Mouse (Mus musculus) layer of hippocampus, adult 8-10 months (tissue): ENCODE results near the gene Strn3. TPM values are rescaled to one million over a fixed set of nuclear protein-coding genes. Genes with fewer than 3 reads are reported as not detected.
"Not testable (repeated sequence)": the region's sequence is repeated elsewhere in the genome, so short reads cannot be mapped to it uniquely, and the experiment has no call there.

ENCODE experiments used
- DNase-seq, 2 experiments: peaks; one replicate each; pipeline ENCODE4 v3.0.0; 2022; ENCODE audit warnings: low spot score in 2 of 2
- total RNA-seq, 4 experiments: library from RNA; stranded (reverse); gene quantifications; 2 replicates each; pipeline ENCODE4 v1.2.4; 2022

Gene Strn3
- total RNA-seq, 4 experiments from 2014 or later, result 80.3 to 93.2 (median 92.0) TPM

- DNase-seq, result no peak
Measured at GRCm38 (mm10) chr12:51693419-51693818, 1.7 kb upstream of the Strn3 start.

DNA sequence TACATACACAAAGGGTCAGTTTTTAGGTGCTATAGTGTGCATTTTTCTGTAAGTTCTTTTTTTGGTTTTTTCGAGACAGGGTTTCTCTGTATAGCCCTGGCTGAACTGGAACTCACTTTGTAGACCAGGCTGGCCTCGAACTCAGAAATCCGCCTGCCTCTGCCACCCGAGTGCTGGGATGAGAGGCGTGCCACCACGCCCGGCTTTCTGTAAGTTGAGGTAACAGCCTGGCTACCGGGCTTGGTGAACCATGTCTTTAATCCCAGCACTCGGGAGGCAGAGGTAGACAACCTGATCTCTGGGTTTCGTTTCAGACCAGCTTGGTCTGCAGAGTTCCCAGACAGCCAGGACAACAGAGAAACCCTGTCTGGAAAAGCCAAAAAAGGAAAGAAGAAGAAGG is 1.2 kb upstream of the Strn3 start:
- DNase-seq, result not testable (repeated sequence)

GRCm38 (mm10) chr12:51690893-51691844 is 528 bp downstream of the Strn3 start, which contains the start of gene Ap4s1:
TSS of gene Ap4s1 (plus strand) at chr12:51691033.
- peak; percentile 46 to 69 for DNase-seq

DNA sequence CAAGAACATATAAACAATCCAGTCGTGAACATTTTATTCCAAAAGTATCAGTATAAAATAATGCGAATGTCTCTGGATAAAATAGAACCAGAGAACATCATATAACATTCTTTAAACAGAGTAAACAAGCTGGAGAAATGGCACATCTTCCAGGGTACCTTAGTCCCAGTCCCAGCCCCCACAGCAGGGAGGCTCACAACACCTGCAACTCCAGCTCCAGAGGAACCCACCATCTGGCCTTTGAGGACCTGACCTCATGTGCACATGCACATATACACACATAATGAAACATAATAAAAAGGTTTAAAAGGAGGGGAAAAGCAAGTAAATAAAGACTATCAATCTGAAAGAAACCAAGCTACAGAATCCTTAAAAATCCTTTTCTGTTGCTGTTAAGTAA is 3.2 kb downstream of the Strn3 start:
- DNase-seq, result no peak

DNA sequence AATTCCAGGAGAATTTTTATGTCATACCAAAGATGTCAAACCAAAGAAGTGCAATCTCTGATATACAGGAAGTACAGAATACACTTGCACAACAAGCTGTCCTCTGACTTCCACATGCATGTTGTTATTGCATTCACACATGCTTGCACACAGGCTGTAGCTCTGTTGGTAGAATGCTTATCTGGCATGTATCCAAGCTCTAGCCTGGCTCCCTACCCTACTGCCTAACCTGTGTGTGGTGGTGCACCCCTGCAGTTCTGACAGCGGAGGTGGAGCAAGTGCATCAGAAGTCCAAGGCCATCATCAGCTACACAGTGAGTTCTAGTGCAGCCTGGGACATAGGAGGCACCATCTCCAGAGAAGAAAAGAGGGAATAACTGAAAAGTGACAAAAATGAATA is 12.9 kb downstream of the Strn3 start:
- no peak for DNase-seq

DNA sequence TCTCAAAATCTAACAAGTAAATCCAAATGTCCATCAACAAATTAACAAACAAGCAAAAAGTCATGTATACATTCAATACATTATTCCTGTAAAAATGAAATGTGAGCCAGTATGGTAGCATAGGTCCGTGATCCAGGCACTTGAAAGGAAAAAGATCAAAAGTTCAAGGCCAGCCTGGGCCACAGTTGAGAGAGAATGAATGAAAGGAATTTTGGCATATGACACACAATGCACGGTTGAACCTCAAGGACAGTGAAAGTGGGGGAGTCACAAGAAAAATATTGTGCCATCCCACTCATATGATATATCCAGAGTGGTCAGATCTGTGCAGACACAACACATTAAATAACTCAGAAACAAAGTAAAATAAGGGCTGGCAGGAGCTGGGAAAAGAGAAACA is 15.3 kb downstream of the Strn3 start:
- DNase-seq, result no peak

GRCm38 (mm10) chr12:51673270-51673669 is 18.4 kb downstream of the Strn3 start:
- DNase-seq, result no peak

DNA sequence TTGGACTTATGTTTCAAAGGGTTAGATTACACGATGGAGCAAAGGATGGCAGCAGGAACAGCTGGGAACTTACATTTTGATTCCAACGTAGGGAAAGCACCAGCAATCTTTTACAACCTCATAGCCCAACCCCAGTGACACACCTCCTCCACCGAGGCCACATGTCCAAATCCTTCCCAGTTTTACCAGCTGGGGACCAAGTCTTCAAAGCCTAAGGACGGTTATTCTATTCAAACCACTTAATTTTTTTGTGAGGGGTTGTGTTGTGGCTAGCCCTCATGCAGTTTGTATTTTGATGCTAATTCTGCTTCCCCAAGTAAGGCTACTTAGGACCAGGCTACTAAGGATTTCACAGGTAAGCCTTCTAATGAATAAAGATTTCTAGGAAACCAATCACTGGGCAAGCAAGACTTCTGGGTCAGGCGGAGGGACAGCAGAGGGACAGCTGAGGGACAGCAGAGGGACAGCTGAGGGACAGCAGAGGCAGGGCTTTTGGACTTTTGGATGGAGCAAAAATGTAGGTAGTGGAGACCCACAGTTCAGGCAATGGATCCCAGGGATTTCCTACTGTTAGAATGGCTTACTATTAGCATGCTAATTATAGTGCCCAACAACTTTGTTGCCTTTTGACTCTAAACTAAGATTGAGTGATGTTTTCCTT is 20.3 kb downstream of the Strn3 start:
- DNase-seq, result no peak

DNA sequence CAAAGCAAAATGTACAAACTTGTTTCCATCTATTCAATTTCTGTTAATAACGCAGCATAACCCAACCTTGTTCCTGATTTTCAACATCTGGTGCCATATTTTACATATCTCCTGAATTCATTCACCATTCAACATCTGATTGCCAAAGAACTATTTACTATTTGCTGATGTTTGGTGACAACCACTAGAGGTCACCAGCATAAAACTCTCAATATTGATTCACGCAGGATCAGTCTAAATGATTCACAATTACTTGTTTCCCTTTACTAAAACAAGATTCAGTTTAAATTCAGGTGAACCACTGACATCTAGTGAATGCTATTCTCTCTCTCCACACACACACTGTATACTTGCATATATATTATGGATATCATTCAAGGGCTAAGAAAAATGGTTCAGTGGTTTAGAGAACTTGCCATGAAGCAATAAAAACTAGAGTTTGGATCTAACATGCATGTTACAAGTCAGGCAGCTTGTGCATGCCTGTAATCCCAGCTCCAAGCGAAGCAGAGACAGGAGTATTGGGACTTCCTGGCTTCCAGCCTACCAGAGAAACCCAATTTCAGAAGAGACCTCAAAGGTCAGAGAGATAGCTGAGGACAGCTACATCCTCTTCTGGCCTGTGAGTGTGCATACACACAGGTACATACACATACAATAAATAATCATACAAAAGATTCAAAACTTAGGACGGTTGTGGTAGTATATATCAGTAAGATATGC is 24.8 kb downstream of the Strn3 start:
- DNase-seq, result no peak

DNA sequence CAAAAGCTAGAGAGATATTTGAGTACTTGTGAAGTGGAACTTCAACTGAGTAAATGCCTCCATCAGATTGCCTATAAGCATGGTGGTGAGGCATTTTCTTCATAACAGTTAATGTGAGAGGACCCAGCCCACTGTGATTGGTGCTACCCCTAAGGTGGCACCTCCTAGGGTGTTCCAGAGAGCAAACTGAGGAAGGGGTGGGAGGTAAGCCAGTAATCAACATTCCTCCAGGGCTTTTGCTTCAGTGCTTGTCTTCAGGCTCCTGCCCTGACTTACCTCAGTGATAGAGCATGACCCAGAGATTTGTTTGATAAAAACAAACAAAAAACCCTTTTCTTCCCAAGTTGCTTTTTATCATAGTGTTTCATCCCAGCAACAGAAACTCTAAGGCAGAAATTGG is 27.8 kb downstream of the Strn3 start:
- no peak for DNase-seq

DNA sequence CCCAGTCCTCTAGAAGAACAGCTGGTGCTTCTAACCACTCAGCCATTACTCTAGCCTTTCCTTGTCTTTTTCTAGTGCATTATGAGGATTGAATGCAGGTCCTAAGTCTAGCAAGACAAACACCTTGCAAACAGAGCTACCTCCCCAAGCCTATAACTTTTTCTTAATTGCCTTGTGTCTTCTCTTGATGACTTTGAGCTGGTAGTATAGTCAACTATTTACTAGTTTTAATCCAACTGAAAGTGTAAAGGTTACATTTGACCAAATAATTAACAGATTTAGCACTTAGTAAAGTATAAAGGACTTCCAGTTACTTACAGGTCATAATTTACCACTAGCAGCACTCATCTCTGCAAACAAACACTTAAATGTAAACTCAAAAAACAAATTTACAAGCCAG is 28.7 kb downstream of the Strn3 start:
- DNase-seq, result no peak

DNA sequence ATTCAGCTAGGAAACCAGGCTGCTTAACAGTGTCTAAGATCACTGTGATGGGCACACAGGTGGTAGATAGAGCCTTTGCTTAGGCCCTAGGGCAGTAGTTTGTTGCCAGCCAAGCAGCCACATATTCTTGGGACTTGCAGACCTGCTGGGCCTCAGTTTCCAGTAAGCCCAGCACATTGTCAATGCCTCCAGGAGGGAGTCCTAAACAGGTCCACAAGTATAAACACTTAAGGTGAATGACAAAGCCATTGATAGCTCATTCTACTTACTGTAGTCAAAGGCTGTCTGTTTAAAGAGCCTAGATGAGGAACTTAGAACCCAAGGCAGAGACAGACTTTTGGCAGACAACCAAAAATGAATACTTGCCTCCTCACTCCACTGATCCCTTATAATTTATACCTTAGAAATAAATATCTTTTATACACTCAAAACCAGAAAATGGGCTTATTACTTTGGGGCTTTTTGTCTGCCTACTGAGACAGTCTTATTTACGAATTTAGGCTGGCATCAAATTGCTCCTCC is 35.7 kb downstream of the Strn3 start:
- no peak for DNase-seq

DNA sequence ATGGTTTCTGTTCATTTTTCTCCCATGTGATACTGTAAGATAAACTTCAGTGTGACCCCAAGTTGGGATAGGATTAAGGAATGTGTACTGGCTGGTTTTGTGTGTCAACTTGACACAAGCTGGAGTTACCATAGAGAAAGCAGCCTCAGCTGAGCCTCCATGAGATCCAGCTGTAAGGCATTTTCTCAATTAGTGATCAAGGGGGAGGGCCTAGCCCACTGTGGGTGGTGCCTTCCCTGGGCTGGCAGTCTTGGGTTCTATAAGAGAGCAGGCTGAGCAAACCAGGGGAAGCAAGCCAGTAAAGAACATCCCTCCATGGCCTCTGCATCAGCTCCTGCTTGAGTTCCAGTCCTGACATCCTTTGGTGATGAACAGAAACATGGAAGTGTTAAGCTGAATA is 42.3 kb downstream of the Strn3 start:
- not testable (repeated sequence) for DNase-seq

DNA sequence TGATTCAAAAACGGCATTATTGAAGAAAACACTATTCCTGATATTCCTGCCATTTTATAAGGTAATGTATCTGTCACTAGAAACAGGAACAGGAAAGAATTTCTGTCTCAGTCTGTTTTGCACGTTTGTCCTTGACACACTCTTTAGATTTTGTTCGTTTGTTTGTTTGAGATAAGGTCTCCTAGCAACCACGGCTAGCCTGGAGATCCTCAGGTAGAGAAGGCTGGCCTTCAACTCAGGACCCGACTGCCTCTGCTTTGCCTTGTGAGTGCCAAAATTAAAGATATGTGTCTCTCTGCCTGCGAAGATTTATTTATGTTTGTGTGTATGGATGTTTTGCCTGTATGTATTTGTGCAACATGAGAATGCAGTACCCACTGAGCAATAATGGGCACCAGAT is 49.8 kb downstream of the Strn3 start:
- DNase-seq, result no peak

- no peak for DNase-seq
Measured at GRCm38 (mm10) chr12:51636689-51637470, 54.8 kb downstream of the Strn3 start.

DNA sequence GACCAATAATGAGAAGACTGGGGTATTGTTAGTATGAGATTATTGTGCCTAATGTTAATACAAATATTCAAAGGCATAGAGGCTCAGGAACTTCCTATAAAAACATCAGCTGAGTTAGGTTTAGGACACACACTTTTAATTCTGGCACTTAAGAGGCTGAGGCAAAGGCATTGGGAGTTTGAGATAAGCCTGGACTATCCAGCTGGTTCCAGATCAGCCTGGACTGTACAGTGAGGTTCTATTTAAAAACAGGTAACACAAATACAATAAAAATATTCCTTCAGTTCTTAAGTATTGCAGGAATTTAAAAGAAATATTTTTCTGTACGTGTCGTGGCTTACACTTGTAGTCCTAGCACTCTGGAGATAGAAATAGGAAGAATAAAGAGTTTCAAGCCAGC is 55.4 kb downstream of the Strn3 start:
- DNase-seq, result no peak

DNA sequence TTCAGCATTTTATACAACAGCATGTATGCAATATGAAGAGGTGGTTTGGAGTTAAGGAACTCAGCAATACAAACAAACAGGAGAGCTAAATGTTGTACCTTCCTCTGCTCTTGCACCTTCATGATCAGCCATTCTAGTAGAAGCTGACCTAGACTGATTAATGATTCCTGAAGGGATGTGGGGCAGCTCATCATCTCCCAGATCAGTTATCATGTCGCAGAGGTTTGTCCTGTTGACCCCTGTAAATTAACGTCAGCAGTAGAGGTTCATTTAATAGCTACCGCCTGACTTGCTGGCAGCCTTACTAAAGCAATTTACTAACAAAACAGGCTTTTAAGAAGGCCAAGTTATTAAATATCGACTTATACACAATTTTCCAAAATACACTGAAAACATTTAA is 58.2 kb downstream of the Strn3 start:
- DNase-seq, result no peak

DNA sequence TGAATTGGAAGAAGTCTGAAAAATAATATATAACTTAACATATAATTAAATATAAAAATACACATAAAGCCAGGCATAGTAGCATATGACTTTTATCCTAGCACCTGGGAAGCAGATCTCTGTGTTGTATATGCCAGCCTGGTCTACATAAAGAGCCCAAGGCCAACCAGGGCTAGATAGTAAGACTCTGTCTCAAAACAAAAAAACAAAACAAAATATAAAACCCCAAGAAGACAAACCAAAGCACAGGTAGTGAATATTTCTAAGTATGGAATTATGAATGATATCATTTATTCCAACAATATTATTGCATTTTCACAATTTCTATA is 68.4 kb downstream of the Strn3 start:
- DNase-seq, result no peak

DNA sequence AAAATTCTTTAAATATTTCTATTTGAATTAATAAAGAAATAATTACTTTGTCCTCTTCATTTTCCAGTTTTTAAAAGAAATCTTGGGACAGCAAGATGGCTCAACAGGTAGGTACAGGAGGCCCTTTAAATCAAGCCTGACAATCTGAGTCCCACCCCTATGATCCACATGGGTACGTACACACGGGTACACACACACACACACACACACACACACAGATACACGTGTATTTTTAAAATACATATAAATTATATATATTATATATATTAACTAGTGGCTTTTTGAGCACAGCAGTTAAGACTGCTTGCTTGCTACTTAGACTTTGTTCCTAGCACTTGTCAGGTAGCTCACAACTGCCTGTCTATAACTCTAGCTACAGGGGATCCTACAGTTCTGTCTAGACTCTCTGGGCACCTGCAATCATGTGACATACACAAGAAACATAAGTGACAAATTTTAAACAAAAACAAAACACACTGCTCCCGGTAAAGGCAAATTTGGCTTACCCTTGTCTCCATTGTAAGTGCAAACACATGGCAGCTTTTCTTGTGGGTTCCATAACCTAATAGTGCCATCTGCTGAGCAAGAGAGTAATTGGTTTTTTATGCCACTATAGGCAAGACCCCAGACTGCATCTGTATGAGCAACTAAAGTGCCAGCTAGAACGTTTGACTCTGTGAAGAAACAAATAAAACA is 68.9 kb downstream of the Strn3 start:
- no peak for DNase-seq

GRCm38 (mm10) chr12:51621161-51621560 is 70.5 kb downstream of the Strn3 start:
- DNase-seq, result no peak

- no peak for DNase-seq
Measured at GRCm38 (mm10) chr12:51620572-51620971, 71.1 kb downstream of the Strn3 start.
